Mouse (Mus musculus): Measurements from ENCODE around the gene Hk2.

DNA sequence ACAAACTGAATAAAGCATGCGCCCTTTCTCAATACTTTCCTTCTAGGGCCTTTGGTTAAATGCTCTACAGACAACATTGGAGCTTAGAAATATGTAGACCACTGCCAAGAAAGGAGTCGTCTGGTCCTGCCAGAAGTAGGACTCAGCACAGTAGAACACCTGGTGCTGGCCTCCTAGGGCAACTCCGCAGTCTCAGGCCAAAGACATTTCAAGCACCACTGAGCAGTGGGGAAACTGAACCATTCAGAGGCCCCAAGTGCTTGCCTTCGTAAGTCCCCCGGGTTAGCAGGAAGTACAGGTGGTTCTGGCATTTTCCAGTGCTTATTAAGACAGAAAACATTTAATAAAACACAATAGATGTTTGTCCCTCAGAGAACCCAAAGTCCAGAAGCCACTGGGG, 59.4 kb downstream of the Hk2 start:
- TF ChIP-seq ZNF384 (IDR thresholded peaks at IDR 0.05; ENCODE audit: low read depth, low read length) (no peak), ZC3H11A (IDR thresholded peaks at IDR 0.05; ENCODE audit: borderline replicate concordance, low read depth, low read length) (no peak)

All from ES-E14 (cell line).